Mouse (Mus musculus): ENCODE data around the gene Wnt10b. TPM values are rescaled to one million over a fixed set of nuclear protein-coding genes. Genes with fewer than 3 reads are reported as not detected.

Gene Wnt10b
- polyA plus RNA-seq, 1 experiment from 2014 or later: not detected

DNA sequence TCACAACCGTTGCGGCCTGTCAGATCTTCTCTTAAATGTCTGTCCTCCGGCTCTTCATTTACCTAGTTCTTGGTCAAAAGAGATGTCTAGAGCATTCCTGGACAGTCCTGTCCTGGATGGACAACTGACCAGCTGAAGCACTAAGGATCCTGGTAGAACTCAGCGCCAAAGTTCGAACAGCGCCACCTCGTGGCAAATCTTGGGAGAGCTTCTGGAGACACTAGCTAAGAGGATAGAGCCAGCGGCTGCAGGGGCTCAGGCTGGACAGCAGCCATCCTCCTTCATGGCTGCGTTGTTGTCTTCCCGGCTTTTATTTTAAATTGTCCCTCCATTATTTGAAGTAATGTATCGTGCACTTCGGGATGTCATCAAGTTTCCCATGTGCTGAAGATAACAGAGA lies 21.4 kb upstream of the Wnt10b start:
- WGBS: 11% methylated on average over 12 of the region's 12 CpGs
- DNase-seq (ENCODE audit: low spot score): peak; percentile 88
- Histone ChIP-seq H3K4me1 (replicated peaks; ENCODE audit: control insufficient read depth, insufficient read depth, low read length) (peaks cover 8% of the 10 kb centered on the region), H3K4me2 (replicated peaks) (no peak overlapping the region), H3K4me3 (replicated peaks; ENCODE audit: low read length) (no peak overlapping the region), H3K9me3 (ENCODE audit: control insufficient read depth, low read length) (no peaks in the 10 kb centered on the region), H3K27ac (no peak overlapping the region), H3K36me3 (replicated peaks; ENCODE audit: control insufficient read depth, insufficient read depth) (no peaks in the 10 kb centered on the region), H3K9ac (no peak overlapping the region), H3K27me3 (ENCODE audit: control insufficient read depth, insufficient read depth, low read length) (peaks cover 97% of the 10 kb centered on the region)
- no peak for ATAC-seq (ENCODE audit: low FRiP score)

DNA sequence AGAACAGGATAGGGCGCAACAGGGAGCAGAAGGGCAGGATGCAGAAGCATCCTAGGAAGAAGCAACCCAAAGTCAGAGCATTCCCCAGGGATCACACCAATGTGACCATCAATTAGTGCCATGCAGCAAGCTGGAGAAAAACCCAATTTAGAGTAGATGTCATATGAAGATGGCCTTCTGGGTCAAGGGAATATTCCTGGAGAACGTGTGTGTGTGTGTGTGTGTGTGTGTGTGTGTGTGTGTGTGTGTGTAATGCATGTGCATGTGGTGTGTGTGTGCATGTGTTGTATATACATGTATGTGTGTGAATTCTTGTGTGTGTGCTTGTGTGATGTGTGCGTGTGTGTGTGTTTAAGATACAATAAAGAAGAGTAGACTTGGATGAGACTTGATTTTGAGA lies 21.0 kb upstream of the Wnt10b start:
- H3K27me3 ChIP-seq (ENCODE audit: control insufficient read depth, insufficient read depth, low read length): peaks cover 98% of the 10 kb centered on the region
- DNase-seq (ENCODE audit: low spot score) (no peak), ATAC-seq (ENCODE audit: low FRiP score) (no peak)
- H3K27ac ChIP-seq: no peak overlapping the region
- no peaks in the 10 kb centered on the region for H3K9me3 ChIP-seq (ENCODE audit: control insufficient read depth, low read length)
- no peak overlapping the region for H3K4me3 ChIP-seq (replicated peaks; ENCODE audit: low read length)
- no peaks in the 10 kb centered on the region for H3K36me3 ChIP-seq (replicated peaks; ENCODE audit: control insufficient read depth, insufficient read depth)
- peaks cover 8% of the 10 kb centered on the region for H3K4me1 ChIP-seq (replicated peaks; ENCODE audit: control insufficient read depth, insufficient read depth, low read length)
- no peak overlapping the region for H3K4me2 ChIP-seq (replicated peaks)
- no peak overlapping the region for H3K9ac ChIP-seq
- 46% methylated on average over 3 of the region's 3 CpGs for WGBS

DNA sequence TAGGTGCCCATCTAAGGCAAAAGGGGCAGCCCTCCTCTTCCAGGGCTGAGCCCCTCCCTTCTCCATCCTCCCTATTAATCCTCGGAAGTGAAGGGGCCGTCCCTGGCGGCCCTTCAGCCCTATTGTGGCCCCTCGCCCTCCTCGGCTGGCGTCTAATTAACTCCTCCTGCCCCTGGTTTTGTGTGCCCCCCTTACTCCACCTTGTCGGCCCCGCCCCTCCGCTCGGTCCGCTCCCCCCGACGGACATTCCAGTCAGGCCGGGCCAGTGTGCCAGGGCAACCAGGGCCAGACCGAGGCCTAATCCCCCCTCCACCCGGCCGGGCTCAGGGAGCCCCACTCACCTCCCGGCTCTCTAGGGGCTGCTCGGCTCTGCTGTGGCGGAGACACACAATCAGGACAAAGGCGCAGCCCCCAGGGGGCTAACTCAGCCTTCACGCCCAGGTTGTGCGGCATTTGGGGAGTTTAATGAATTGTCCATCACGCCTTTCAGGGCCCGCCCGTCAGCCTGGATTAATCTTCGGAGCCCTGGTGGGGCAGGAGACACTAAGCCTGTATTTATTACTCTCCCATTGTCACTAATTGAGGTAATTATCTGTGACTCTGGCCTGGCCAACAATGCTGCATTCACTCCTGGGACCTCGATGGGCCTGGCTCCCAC lies 20.0 kb upstream of the Wnt10b start:
- H3K9ac ChIP-seq: no peak overlapping the region

DNA sequence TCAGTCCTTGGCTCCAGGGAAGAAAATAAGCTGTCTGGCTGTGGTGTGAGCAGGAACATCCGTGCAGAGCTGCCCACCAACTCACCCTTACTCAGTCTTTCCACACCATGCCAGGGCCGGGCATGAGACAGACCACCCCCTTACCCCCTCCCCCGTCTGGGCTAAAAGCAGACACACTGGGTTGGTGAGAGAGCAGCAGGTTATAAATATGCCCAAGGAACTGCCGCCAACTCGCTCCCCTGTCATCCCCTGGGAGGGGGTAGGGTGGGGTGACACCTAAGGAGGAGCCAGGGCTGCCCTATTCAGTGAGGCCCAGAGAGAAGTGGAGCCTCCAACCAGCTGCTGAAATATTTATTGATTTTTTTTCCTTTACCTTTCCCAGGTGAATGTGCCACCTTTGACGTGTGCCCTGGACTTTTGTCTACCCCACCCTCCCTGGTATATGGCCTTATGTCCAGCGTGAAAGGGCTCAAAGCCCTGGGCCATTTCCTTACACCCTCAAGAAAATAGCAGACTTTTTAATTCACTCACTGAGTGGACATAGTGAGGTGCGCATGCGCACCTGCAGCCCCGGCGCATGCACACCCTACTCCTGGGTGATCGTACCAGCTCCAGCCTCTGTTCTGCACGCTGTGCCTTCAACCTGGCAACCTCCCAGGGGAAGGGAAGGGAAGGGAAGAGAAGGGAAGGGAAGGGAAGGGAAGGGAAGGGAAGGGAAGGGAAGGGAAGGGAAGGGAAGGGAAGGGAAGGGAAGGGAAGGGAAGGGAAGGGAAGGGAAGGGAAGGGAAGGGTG lies 19.0 kb upstream of the Wnt10b start:
- ATAC-seq (ENCODE audit: low FRiP score): no peak
- peak; percentile 63 for DNase-seq (ENCODE audit: low spot score)
- Histone ChIP-seq H3K27me3 (ENCODE audit: control insufficient read depth, insufficient read depth, low read length) (peaks cover 98% of the 10 kb centered on the region), H3K27ac (no peak overlapping the region), H3K9ac (no peak overlapping the region), H3K36me3 (replicated peaks; ENCODE audit: control insufficient read depth, insufficient read depth) (no peaks in the 10 kb centered on the region), H3K4me3 (replicated peaks; ENCODE audit: low read length) (no peak overlapping the region), H3K4me1 (replicated peaks; ENCODE audit: control insufficient read depth, insufficient read depth, low read length) (peaks cover 8% of the 10 kb centered on the region), H3K9me3 (ENCODE audit: control insufficient read depth, low read length) (no peaks in the 10 kb centered on the region), H3K4me2 (replicated peaks) (peak overlapping the region; percentile 3; the same call in 1 of the 2 replicates)
- WGBS: 3% methylated on average over 13 of the region's 13 CpGs

More for the DNA sequence above, 20.0 kb upstream of the Wnt10b start:
- WGBS: 2% methylated on average over 28 of the region's 28 CpGs
- Histone ChIP-seq H3K4me2 (replicated peaks) (0 out of 2 replicates have a peak overlapping the region, but pooled peaks have one; percentile 17), H3K27ac (no peak overlapping the region), H3K9me3 (ENCODE audit: control insufficient read depth, low read length) (no peaks in the 10 kb centered on the region), H3K27me3 (ENCODE audit: control insufficient read depth, insufficient read depth, low read length) (peaks cover 98% of the 10 kb centered on the region), H3K4me3 (replicated peaks; ENCODE audit: low read length) (no peak overlapping the region), H3K4me1 (replicated peaks; ENCODE audit: control insufficient read depth, insufficient read depth, low read length) (peaks cover 8% of the 10 kb centered on the region), H3K36me3 (replicated peaks; ENCODE audit: control insufficient read depth, insufficient read depth) (no peaks in the 10 kb centered on the region)
- ATAC-seq (ENCODE audit: low FRiP score): peak; percentile 91
- peak; percentile 59 for DNase-seq (ENCODE audit: low spot score)

DNA sequence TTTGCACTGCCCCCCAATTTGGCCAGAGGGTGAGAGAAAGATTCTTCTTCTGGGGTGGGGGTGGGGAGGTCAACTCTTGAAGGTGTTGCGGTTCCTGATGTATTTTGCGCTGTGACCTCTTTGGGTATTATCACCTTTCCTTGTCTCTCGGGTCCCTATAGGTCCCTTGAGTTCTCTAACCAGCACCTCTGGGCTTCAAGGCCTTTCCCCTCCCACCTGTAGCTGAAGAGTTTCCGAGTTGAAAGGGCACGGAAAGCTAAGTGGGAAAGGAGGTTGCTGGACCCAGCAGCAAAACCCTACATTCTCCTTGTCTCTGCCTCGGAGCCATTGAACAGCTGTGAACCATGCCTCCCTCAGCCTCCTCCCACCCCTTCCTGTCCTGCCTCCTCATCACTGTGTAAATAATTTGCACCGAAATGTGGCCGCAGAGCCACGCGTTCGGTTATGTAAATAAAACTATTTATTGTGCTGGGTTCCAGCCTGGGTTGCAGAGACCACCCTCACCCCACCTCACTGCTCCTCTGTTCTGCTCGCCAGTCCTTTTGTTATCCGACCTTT lies 15.3 kb upstream of the Wnt10b start:
- no peaks in the 10 kb centered on the region for H3K9me3 ChIP-seq (ENCODE audit: control insufficient read depth, low read length)
- H3K4me3 ChIP-seq (replicated peaks; ENCODE audit: low read length): peak overlapping the region; percentile 34
- H3K4me1 ChIP-seq (replicated peaks; ENCODE audit: control insufficient read depth, insufficient read depth, low read length): peaks cover 8% of the 10 kb centered on the region
- DNase-seq (ENCODE audit: low spot score) (no peak), ATAC-seq (ENCODE audit: low FRiP score) (no peak)
- no peak overlapping the region for H3K27ac ChIP-seq
- 0 out of 2 replicates have a peak overlapping the region, but pooled peaks have one; percentile 49 for H3K9ac ChIP-seq
- no peaks in the 10 kb centered on the region for H3K36me3 ChIP-seq (replicated peaks; ENCODE audit: control insufficient read depth, insufficient read depth)
- peaks cover 98% of the 10 kb centered on the region for H3K27me3 ChIP-seq (ENCODE audit: control insufficient read depth, insufficient read depth, low read length)
- H3K4me2 ChIP-seq (replicated peaks): peak overlapping the region; percentile 62
- WGBS: 4% methylated on average over 13 of the region's 13 CpGs

DNA sequence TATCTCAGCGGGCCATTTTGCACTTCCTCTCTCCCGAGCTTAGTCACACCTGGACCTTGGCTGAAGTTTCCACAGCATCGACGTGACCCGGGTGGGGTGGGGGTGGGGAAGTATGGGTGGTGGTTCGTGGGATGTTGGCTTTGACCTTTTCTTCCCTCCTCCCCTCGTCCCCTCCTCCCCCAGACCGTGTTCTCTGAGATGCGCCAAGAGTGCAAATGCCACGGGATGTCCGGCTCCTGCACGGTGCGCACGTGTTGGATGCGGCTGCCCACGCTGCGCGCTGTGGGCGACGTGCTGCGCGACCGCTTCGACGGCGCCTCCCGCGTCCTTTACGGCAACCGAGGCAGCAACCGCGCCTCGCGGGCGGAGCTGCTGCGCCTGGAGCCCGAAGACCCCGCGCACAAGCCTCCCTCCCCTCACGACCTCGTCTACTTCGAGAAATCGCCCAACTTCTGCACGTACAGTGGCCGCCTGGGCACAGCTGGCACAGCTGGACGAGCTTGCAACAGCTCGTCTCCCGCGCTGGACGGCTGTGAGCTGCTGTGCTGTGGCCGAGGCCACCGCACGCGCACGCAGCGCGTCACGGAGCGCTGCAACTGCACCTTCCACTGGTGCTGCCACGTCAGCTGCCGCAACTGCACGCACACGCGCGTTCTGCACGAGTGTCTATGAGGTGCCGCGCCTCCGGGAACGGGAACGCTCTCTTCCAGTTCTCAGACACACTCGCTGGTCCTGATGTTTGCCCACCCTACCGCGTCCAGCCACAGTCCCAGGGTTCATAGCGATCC lies 14.5 kb upstream of the Wnt10b start:
- Histone ChIP-seq H3K9ac (peak overlapping the region; percentile 49; the same call in 1 of the 2 replicates), H3K27ac (no peak overlapping the region), H3K36me3 (replicated peaks; ENCODE audit: control insufficient read depth, insufficient read depth) (no peaks in the 10 kb centered on the region), H3K9me3 (ENCODE audit: control insufficient read depth, low read length) (no peaks in the 10 kb centered on the region), H3K4me3 (replicated peaks; ENCODE audit: low read length) (peak overlapping the region; percentile 34), H3K4me2 (replicated peaks) (peak overlapping the region; percentile 62), H3K27me3 (ENCODE audit: control insufficient read depth, insufficient read depth, low read length) (peaks cover 98% of the 10 kb centered on the region), H3K4me1 (replicated peaks; ENCODE audit: control insufficient read depth, insufficient read depth, low read length) (peaks cover 8% of the 10 kb centered on the region)
- 1% methylated on average over 75 of the region's 75 CpGs for WGBS
- ATAC-seq (ENCODE audit: low FRiP score) (peak; percentile 26), DNase-seq (ENCODE audit: low spot score) (peak; percentile 62)

DNA sequence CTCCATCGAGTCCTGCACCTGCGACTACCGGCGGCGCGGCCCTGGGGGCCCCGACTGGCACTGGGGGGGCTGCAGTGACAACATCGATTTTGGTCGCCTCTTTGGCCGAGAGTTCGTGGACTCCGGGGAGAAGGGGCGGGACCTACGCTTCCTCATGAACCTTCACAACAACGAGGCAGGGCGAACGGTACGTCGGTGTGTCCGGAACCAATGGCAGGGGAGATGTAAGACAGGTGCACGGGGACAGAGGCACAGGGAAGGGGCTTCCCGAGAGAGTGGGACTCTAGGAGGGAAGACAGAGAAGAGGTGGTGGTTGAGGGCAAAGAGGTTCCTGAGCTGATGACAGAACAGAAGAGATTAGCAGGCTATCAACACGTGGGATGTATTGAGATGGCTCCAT lies 13.8 kb upstream of the Wnt10b start:
- peaks cover 99% of the 10 kb centered on the region for H3K27me3 ChIP-seq (ENCODE audit: control insufficient read depth, insufficient read depth, low read length)
- 1% methylated on average over 23 of the region's 23 CpGs for WGBS
- no peak for DNase-seq (ENCODE audit: low spot score)
- no peaks in the 10 kb centered on the region for H3K9me3 ChIP-seq (ENCODE audit: control insufficient read depth, low read length)
- no peak overlapping the region for H3K27ac ChIP-seq
- peak overlapping the region; percentile 34; the same call in 1 of the 2 replicates for H3K4me3 ChIP-seq (replicated peaks; ENCODE audit: low read length)
- H3K4me1 ChIP-seq (replicated peaks; ENCODE audit: control insufficient read depth, insufficient read depth, low read length): peaks cover 4% of the 10 kb centered on the region
- H3K36me3 ChIP-seq (replicated peaks; ENCODE audit: control insufficient read depth, insufficient read depth): no peaks in the 10 kb centered on the region
- peak overlapping the region; percentile 62; the same call in 1 of the 2 replicates for H3K4me2 ChIP-seq (replicated peaks)
- no peak overlapping the region for H3K9ac ChIP-seq
- no peak for ATAC-seq (ENCODE audit: low FRiP score)

DNA sequence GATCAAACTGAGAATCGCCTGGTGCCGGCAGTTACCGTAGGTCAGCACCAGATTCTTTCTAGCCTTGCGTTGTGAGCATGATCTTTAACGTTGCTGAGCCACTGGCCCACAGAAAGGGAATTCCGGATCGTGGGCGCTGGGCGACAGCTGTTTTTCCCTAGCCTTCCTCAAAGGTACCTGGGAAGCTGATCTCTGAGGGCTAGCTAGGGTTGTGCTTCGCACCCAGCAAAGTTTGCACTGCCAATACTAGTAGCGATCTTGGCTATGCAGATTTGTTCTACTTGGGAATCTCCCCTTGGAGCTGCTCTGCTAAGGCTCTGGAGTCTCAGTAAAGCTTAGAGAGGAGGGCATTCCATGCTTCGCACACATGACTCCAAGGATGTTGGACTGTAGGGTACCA lies 13.3 kb upstream of the Wnt10b start:
- peak overlapping the region; percentile 34 for H3K4me3 ChIP-seq (replicated peaks; ENCODE audit: low read length)
- H3K36me3 ChIP-seq (replicated peaks; ENCODE audit: control insufficient read depth, insufficient read depth): no peaks in the 10 kb centered on the region
- WGBS: 1% methylated on average over 12 of the region's 12 CpGs
- no peak overlapping the region for H3K27ac ChIP-seq
- no peak overlapping the region for H3K9ac ChIP-seq
- DNase-seq (ENCODE audit: low spot score): no peak
- no peaks in the 10 kb centered on the region for H3K9me3 ChIP-seq (ENCODE audit: control insufficient read depth, low read length)
- no peak for ATAC-seq (ENCODE audit: low FRiP score)
- H3K4me1 ChIP-seq (replicated peaks; ENCODE audit: control insufficient read depth, insufficient read depth, low read length): no peaks in the 10 kb centered on the region; the same call in 1 of the 2 replicates
- peak overlapping the region; percentile 62 for H3K4me2 ChIP-seq (replicated peaks)
- H3K27me3 ChIP-seq (ENCODE audit: control insufficient read depth, insufficient read depth, low read length): peaks cover 98% of the 10 kb centered on the region
